Mouse (Mus musculus) neural tube, embryonic 10.5 days (tissue): ENCODE results near the gene Rtp3.

Experiments
- DNase-seq: peaks from one replicate; pipeline ENCODE4 v3.0.0-alpha.2; 2017; ENCODE audit warnings: low spot score; ENCODE audit errors: extremely low spot score

The Rtp3 gene

DNA sequence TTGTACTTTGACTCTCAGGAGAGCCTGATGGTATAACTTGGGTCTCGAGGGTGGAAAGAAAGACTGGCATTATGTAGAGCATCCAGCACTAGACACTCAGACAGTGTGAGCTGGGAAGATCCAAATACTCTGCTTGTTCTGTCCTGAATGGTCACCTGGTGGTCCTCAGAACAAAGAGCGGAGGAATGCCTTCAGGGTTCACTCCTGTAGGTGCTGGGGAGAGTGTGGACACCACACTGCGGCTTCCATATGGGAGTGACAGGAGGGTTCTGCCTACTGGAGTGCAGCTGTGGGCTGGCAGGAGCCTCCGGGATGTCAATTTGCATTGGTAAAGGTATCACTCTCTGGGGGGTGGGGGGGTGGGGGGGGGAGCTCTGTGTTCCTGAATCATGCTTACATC lies 8.0 kb downstream of the Rtp3 start:
- no peak for DNase-seq

DNA sequence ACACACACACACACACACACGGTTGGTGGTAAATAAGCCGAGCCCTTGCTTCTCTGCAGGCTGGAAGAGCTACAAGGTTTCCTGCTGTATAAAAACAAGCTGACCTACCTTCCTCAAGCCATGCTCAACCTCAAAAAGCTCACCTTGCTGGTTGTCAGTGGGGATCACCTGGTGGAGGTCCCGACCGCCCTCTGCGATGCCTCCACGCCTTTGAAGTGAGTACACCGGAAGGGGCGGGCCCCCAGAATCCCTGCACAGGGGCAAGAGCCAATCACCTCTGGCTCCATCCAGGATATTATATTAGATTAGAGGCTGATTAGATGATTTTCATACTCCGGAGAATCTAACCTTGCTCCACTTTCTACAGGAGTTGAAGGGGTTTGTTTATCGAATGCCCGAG lies 11.0 kb downstream of the Rtp3 start:
- no peak for DNase-seq

DNA sequence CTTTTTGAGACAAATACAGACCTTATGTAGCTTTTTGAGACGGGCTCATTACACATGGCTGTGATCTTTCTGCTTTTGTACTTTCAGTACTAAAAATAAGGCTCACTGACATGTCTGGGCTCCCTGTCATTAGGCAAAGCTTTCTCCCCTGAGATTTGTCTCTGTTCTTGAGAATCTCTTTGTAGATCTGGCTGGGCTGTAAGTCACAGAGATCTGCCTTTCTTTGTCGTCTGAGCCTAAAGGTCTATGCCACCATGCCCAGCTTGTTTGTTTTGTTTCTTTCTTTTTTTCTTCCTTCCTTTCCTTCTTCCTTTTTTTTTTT lies 24.5 kb downstream of the Rtp3 start:
- no peak for DNase-seq

DNA sequence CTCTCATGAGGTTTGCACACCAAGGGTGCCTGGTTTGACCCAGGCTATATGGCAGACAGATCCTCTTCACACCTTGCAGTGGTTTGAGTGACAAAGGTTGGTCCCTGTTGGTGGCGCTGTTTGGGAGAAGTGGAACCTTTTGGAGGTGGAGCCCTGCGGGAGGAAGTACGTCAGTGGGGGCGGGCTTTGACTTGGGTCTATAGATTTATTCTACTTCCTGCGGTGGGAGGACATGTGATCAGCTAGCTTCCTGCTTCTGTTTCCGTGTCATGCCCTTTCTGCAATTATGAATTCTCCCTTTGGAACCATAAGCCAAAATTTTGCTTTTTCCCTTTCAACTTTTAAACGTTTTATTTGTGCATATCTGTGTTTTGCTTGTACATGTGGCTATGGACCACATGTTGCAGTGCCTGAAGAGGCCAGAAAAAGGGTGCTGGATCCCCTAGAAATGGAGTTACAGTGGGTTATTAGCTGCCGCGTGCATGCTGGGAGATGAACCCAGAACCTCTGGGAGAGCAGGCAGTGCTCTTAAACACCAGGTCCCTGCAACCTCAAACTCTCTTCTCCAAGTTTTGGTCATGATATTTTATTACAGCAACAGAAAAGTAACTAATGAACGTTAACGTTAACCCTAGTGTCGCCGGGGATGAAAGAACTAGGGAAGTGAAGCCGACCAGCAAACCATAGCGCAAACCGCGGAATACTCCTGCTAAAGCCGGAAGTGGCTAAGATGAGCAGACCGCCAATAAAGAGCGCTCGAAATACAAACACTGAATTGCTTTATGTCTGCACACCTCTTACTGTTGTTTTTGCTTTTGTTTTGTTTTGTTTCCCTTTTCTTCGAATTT lies 25.1 kb downstream of the Rtp3 start:
- no peak for DNase-seq

DNA sequence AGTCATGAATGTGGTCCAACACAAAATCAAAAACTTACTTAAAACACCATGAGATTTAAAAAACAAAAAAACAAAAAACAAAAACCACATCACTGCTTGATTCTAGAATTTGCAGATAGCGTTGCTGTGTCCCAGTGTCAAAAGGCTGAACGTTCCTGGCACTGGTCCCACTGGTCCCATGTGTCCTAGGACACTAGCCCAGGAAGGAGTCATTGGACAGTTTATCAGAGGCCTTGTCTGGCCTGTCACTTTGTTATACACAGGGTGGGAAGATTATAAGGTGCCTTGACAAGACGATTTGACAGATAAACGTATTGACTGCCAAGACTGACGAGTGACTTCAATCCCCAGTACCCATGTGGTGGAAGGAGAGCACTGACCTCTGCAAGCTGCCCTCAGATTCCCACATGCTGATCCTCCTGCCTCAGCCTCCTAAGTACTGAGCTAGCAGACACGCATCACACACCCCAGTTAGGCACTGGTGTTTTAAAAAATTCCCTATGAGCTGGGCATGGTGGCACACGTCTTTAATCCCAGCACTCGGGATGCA lies 26.7 kb downstream of the Rtp3 start:
- DNase-seq: no peak

DNA sequence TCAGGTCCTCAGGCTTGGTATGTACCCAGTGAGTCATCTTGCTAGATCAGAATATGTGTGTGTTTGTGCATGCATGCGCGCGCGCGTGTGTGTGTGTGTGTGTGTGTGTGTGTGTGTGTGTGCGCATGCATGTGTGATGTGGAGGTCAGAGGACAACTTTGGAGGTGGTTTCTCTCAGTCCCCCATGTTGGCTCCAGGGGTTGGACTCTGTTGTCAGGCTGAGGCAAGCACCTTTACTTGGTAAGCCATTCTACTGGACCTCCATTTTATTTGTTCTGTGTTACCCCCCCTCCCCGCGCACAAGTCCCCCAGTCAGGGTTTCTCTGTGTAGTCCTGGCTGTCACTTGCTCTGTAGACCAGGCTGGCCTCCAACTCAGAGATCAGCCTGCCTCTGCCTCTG lies 29.0 kb downstream of the Rtp3 start:
- no peak for DNase-seq

DNA sequence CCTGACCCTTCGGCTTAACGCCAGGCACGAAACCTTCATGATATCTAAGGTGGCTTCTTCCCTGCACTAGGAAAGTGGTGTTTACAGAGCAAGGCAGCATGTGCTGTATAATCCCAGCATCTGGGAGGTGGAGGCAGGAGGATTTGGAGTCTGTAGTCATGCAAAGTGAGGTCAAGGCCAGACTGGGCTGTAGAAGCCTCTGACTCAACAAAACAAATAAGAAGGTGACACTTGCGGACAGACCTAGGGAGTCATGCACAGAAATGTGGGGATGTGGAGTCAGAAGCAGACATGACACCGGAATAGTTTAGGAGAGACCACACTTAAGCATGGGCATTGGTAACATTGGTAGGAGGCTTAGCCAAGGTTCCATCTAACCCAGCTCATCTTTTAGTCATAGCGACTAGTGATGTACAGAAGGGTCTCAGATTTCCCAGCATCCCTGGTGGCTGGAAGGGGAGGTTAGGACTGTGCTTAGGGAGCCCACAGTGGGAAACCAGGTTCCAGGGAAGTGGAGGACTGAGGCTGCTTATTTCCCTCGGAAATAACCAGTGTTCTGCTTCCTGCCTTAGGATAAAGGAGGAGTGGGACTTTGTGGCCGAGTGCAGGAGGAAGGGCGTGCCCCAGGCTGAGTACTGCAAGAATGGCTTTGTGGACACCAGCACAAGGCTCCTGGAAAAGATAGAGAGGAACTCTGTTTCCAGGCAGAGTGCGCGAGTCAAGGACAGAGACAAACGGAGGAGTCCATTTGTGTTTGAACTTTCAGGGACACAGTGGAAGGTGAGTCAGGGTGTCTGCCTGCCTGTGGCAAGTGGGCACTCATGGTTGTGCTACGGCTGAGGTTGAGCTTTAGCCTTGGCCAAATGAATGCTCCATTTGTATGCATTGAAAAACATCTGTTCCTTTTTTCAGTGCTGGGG lies 29.9 kb downstream of the Rtp3 start:
- DNase-seq: no peak

DNA sequence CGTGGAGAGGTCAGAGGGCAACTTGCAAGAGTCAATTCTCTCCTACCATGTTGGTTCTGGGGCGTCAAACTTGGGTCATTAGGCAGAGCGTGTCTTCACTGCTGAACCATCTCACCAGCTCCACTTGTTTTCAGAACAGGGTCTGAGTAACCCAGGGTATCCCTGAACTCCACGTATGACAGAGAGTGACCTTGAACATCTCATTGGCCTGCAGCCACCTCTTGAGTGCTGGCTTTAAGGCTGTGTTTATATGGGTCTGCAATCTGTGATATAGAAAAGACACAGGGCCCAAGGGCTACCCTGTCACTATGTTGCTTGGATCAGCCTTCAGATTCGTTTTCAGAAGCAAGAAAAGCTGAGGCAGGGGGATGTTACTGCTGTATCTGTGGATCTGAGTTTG lies 30.7 kb downstream of the Rtp3 start:
- DNase-seq: no peak

DNA sequence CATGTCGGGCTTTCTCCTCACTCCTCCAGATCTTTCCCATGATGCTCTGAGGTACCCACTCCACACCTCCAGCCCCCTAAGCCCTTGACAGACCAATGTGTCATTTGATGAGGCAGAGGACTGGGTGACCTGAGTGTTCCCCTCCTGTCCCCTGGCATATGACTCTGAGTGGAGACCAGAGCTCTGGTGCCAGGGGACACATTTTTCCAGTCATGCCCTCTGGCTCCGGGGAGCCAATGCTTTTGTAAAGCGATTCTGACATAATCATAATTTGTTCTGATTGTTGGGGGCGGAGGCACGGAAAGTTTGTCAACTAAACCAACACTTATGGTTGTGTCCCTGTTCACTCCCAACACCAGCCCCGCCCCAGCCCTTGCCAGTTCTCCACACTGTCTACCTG lies 34.4 kb downstream of the Rtp3 start:
- no peak for DNase-seq

DNA sequence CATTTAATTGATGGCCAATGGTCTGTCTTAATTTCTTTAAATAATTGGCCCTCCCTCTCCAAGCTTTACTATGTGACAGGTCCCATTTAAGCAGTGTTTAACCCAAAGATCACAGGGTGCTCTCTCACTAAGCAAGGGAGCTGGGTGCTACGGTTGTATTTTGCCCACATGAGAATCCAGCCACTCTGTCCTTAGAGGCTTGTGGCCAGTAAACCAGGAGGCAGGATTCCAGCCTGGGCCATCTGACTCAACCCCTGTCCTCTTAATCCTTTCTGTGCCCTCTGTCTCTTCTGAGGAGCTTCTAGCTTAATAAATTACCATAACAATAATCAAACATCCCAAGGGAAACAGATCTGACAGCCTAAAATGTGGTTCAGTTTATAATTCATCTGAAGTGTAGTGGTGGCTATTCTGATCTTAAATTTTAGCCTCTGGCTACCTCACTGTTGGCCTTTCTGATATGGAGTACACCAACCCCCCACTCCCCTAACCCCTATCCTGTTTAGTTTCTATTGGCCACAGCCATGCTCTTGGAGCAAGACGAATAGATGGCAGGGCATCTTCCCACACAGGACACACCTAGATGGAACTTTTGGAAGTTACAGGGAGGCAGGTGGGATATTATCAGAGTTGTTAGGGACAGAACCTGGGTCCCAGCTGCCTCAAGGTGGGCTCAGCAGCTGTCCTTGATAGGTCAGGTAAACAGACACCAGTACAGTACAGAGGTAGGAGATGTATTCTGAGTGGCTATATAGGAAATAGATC lies 35.5 kb downstream of the Rtp3 start:
- no peak for DNase-seq

DNA sequence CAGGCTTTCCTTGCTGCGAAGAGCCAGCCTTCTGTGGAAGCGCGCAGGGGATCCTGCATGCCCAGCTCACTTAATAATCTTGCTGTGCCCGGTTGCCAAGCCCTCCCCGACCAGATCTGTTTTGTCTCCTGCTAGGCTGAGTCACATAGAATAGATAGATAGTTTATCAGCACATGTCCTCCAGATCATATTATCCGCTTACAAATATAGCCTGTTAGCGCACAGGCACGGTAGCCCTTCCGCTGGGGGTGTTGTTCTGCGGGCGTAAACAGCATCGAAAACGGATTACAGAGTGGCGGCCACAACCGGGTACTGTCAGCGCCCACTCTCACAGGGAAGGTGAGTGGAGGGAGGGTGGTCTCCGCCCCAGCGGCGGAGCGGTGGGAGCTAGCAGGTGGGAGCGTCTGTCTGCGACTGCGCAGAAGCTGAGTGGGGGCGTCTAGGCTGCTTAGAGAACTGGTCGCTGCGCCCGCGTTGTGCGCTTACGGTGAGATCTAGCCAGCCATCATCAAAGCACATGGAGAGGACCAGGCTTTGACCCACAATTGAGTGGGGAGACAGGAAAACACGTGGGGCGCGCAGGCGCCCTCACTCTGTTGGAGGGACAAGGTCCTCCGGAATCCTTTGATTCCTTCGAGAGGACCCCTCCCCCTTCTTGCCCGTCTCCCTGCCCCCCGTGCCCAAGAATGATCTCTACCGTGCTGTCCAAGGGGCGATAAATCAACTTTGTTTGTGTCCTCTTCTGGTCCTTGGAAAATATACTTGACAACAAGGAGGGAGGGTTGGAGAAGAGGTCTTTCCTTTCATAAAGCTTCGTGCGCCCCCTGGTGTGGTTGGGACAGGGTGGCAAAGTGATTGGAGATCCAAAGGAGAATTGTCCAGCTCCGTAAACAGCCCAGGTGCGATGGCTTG lies 36.6 kb downstream of the Rtp3 start:
- peak; percentile 63 for DNase-seq

DNA sequence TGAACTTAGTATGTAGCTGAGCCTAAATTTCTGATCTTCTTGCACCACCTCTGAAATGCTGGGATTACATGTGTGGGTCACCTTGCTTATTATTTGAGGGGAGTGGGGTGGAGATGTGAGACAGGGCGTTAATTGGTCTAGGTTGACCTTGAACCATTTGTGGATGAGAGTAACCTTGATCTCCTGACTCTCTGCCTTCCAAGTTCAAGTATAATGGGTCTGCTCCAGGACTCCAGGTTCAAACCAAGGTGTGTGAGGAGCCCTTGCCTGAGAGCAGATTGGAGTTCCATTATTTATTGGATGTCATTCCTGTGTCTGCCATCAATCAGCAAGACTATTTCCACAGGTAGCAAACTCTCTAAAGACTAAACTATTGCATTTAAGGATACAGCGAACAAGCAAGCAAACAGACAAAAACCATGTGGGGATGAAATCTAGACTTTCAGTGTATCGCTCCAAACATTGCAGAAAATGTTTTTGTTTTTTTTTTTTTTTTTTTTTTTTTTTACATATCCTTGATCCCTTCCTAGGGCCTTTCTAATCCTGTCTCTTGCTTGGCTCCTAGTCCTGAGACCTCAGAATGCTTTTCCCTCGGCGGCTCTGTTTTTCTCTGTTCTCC lies 37.3 kb downstream of the Rtp3 start:
- DNase-seq: no peak

DNA sequence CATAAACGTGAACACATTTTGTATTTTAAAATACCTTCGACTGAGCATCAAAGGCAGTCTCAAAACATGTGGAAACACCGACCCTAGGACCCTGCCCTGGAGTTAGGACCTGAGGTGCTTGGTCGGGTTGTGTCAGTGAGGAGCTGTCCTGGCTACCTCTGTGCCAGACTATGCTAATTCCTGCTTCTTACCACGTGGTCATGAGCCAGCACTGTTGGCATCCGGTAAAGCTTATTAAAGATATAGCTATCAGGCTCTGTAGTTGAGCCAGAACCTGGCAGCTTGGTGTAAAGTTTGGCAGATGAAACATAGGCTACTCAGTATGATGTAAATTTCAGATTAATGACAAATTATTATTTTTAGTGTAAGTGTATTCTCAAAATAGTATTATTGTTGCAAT lies 38.0 kb downstream of the Rtp3 start:
- no peak for DNase-seq

DNA sequence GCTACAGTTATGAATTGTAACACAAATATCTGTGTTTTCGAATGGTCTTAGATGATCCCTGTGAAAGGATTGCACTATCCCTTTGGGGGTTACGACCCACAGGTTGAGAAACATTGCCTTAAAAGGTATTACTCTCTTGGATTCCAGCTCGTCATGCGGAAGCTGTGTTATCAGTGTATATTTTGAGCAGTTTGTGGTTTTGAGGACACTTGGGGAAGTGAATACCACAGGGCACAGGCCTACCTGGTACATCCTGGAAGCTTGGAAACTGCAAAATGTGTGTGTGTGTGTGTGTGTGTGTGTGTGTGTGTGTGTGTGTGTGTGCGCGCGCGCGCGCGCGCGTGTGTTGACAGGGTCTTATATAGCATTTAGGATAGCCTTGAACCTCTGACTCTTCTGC lies 38.5 kb downstream of the Rtp3 start:
- no peak for DNase-seq

DNA sequence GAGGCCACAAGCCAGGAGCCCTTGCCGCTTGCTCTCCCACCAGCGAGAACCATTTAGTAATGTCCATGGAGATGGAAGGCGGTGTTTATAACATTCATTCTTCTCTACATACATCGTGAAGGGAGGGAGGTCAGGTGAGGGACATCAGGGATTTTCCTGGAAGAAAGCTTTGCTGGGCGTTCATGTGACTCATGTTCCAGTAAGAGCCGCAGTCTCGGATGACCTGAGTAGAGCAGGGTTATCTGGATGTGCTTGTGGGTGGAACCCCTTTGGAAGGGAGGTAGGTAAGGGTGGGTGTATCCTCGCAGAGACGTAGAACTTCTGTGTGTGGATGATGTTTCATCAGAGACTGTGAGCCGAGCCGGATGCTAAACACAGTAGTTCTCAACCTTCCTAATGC lies 39.0 kb downstream of the Rtp3 start, which contains the start of gene Lrrc2:
Gene Lrrc2, plus strand, starts transcription at position 149 of the 400 bp plus-strand sequence.
- DNase-seq: no peak

DNA sequence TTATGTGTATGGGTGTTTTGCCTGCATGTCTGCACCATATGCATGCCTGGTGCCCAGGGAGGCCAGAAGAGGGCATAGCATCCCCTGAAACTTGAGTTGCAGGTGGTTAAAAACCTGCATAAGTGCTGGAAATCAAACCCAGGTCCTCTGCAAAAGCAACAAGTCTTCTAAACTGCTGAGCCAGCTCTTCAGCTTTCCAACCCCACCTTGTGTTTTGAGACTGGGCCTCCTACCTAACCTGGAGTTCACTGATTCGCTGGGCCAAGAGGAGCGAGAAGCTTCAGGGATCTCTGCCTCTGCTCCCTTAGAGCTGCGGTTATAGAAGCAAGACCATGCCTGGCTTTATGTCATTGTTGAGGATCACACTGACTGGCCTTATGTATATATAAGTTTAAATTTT lies 40.3 kb downstream of the Rtp3 start:
- DNase-seq: no peak

DNA sequence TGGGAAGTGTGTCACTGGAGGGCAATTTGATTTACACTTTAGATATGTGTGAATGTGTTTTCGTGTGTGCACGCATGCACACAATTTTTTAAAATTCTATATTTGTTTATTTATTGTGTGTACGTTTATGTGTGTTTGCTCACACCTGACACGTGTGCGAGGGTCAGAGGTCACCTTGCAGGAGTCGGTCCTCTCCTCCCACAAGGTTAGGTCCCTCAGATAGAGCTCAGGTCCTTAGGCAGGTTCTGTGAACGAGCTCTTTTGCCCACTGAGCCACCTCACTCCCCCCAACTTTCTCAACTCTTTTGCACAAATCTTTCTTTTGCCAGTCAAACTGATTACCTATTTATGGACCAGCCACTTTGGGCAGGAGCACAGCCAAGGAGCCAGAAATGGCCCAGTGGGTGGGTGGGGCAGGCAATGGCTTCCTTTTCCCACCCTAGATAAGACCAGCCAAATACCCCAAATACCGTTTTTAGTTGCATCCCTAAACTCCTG lies 41.5 kb downstream of the Rtp3 start:
- DNase-seq: no peak

DNA sequence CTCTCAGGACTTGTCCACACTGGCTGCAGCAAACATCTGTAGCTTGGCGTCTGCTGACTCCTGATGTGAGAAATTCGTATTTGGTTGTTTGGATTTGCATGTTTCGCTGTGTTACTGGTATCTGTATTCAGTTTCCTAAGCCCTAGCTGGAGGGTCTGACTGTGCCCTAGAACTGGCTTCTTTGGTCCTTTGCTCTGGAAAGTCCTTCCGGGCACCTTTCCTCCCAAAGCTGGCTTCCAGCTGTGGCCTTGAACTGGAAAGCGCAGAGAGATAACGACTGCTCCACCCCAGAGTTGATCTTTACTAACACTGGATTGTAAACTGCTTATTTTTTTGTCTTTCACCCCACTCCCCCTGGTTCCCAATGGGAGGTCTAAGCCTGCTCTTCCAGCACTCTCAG lies 42.5 kb downstream of the Rtp3 start:
- DNase-seq: no peak

DNA sequence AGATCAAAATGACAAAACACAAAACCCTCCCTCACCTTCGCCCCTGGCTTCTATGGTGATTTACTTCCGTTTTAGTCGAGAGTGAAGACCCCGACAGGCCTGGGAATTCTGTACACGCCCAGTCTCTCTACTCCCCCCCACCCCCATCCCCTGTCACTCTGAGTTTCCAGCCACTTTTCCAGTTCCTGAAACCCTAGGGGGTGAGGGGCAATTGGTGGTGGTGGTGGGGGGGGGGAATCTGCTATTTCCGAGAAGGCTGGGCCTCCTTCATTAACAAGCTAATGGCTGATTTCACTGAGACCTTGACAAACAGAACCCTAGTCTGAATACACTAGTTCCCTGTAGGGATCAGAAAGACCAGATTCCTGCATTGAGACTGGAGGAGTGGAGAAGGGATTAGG lies 43.1 kb downstream of the Rtp3 start:
- DNase-seq: no peak

DNA sequence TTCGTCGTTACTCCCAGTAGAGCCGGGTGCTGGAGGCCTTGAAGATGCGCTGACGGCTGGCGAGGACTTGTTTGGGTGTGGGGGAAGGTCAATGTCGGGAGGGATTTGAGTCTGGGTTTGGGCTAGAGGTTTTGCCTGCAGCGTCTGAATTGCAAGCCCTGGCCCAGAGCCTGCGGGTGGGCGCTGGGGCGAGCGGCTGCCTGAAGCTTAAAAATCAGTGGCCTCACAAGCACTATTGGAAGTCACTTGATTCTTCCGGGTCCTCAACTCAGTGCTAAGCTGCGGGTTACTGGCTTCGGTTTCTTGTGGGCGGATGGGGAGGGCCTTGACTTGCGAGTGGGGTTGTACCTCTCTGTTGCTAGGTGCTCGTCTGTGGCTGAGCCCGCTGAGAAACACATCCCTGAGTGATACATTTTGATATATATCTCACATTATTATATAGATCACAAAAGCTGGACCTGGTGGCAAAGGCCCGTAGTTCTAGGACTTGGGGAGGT lies 43.8 kb downstream of the Rtp3 start:
- peak; percentile 52 for DNase-seq
